Mouse (Mus musculus) embryonic facial prominence, embryonic 15.5 days (tissue): ENCODE measurements around the gene Tprg. TPM values are rescaled to one million over a fixed set of nuclear protein-coding genes. Genes with fewer than 3 reads are reported as not detected.

Experiments used
- ATAC-seq: fragments of 200-750 bp; cut with Nextera tagmentation; 2 replicates; pipeline ENCODE4 v1.8.0; 2017; ENCODE audit warnings: low read depth, moderate TSS enrichment; ENCODE audit not compliant: insufficient number of reproducible peaks, low FRiP score, low TSS enrichment
- H3K27ac ChIP-seq: fragments of 300-500 bp; sonication (generic); replicated peaks from 2 replicates; pipeline ENCODE4 v1.5.1; 2015; ENCODE audit warnings: mild to moderate bottlenecking, inconsistent platforms
- H3K27me3 ChIP-seq: fragments of 300-500 bp; sonication (generic); 2 replicates; pipeline ENCODE4 v1.6.1; 2015; ENCODE audit warnings: inconsistent platforms
- H3K36me3 ChIP-seq: fragments of 300-500 bp; sonication (generic); 2 replicates; pipeline ENCODE4 v1.6.1; 2015; ENCODE audit warnings: mild to moderate bottlenecking, inconsistent platforms
- H3K4me1 ChIP-seq: fragments of 300-500 bp; sonication (generic); 2 replicates; pipeline ENCODE4 v1.6.1; 2015; ENCODE audit warnings: inconsistent platforms
- H3K4me2 ChIP-seq: fragments of 300-500 bp; sonication (generic); replicated peaks from 2 replicates; pipeline ENCODE4 v1.6.1; 2015; ENCODE audit warnings: mild to moderate bottlenecking, inconsistent platforms
- H3K4me3 ChIP-seq: fragments of 300-500 bp; sonication (generic); replicated peaks from 2 replicates; pipeline ENCODE4 v1.5.1; 2015; ENCODE audit warnings: mild to moderate bottlenecking, inconsistent platforms
- H3K9ac ChIP-seq: fragments of 300-500 bp; sonication (generic); 2 replicates; pipeline ENCODE4 v1.6.1; 2015; ENCODE audit warnings: inconsistent platforms
- H3K9me3 ChIP-seq: fragments of 300-500 bp; sonication (generic); replicated peaks from 2 replicates; pipeline ENCODE4 v1.6.1; 2016; ENCODE audit warnings: inconsistent platforms
- WGBS: fragments of 180-500 bp; shearing (Covaris S2); methylation state at CpG from one replicate; pipeline ENCODE4 v1.1.7; 2015; 5-methylcytosine and 5-hydroxymethylcytosine counted together
- polyA plus RNA-seq: library from polyadenylated mRNA; unstranded; fragments of >200 nt; fragmentation: Nextera tagmentation; extraction: Ambion mirVana; gene quantifications from 2 replicates; pipeline ENCODE4 v1.2.1, GENCODE M21; 2015

Tprg gene
- polyA plus RNA-seq, 1 experiment from 2014 or later, result 12.2 TPM

DNA sequence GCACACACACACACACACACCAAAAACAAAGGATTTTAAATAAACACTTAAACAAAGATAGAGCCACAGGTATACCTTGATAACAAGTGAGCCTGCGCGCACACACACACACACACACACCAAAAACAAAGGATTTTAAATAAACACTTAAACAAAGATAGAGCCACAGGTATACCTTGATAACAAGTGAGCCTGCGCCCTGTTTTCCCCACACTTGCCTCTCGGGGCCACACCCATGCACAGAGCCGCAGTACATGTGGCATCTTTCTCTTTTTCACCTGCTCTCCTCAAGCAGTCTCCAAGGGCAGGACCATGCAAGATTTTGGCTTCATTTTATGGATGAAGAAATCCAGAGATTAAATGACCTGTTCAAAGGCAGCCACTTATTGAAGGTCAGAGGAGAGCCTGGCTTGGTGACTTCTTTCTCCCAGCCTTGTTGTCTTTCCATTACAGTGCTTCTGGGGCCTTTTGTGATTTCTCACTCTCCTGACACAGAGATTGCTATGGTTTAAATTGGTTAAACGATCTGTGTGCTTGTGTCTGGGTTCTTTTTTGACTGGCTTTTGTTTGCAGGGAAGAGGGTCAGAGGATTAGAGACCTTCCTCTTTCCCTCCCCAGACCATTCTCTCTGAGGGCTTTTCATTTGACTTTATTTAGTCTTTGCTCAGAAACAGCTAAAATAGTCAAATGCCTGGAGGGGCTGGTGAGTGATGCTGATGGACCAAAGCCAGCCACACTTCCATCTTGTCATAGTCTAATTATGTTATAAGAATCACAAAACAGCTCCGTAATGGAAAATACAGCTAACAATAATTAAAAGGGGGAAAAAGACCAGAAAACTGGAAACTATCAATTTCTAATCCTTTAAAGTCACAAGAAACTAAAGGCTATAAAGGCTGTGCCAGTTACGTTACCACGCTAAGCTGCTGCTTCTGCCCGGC, 46.9 kb downstream of the Tprg start:
- H3K9me3 ChIP-seq, result no peaks in the 10 kb centered on the region
- 73% methylated on average over 10 of the region's 10 CpGs for WGBS
- no peak for ATAC-seq
- H3K27ac ChIP-seq, result no peak overlapping the region
- H3K4me2 ChIP-seq, result no peak overlapping the region
- H3K9ac ChIP-seq, result no peak overlapping the region
- H3K4me3 ChIP-seq, result no peak overlapping the region
- H3K27me3 ChIP-seq, result no peaks in the 10 kb centered on the region
- H3K4me1 ChIP-seq, result no peaks in the 10 kb centered on the region
- no peaks in the 10 kb centered on the region for H3K36me3 ChIP-seq

DNA sequence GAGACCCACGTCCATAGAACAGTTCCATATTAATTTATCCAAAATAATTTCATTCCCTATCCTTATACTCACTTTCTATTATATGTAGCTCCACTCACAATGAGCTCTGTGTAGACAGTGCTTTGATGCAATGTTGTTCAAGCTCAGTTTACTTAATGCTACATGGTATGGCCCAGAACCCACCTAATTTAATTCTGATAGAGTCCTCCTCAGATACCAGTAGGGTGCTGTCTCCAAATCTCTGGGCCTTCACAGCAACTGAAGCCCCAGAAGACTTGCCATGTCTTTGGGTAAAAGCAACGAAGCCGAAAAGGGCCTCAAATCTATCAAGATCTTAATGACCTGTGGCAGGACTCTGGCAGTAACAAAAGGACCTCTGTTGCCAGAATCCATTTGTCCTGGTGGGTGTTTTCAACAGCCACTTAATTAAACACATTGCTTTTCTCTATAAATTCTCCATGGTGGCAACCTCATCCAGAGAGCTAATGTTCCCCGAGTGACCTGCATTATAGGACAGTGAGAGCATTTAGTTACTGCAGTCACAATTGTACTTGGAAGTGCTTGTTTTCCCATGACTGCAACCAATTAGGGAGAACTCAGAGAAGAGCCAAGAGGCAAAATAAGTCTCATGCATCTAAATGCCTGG, 48.6 kb downstream of the Tprg start:
- no peaks in the 10 kb centered on the region for H3K36me3 ChIP-seq

DNA sequence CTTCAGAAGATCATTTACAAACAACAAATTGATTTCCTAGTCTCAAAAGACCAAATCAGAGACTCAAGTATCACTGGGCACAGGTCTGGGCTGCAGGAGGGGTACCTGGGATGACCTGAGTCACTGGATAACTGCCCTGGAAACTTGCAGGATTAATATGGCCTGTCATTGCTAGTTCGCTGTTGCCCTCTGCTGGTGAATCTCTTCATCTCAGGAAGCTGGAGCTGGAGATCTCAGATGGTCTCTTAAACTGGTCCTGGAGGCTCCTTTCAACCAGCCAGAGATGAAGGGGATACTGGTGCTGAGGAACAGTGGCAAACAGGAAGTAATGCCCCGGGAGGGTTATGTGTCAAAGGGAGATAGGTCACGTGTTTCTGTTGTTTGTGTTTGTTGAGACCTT, 63.0 kb downstream of the Tprg start:
- Histone ChIP-seq H3K4me3 (no peak overlapping the region), H3K9me3 (no peaks in the 10 kb centered on the region), H3K27ac (no peak overlapping the region), H3K9ac (no peak overlapping the region), H3K27me3 (no peaks in the 10 kb centered on the region), H3K36me3 (no peaks in the 10 kb centered on the region), H3K4me1 (no peaks in the 10 kb centered on the region), H3K4me2 (no peak overlapping the region)
- no peak for ATAC-seq
- WGBS, result 2% methylated on average over 3 of the region's 3 CpGs

More for the DNA sequence above, 48.6 kb downstream of the Tprg start:
- Histone ChIP-seq H3K4me1 (no peaks in the 10 kb centered on the region), H3K9ac (no peak overlapping the region), H3K27ac (no peak overlapping the region), H3K27me3 (no peaks in the 10 kb centered on the region), H3K4me3 (no peak overlapping the region), H3K9me3 (no peaks in the 10 kb centered on the region), H3K4me2 (no peak overlapping the region)
- ATAC-seq, result no peak
- WGBS, result 39% methylated on average over 4 of the region's 4 CpGs

DNA sequence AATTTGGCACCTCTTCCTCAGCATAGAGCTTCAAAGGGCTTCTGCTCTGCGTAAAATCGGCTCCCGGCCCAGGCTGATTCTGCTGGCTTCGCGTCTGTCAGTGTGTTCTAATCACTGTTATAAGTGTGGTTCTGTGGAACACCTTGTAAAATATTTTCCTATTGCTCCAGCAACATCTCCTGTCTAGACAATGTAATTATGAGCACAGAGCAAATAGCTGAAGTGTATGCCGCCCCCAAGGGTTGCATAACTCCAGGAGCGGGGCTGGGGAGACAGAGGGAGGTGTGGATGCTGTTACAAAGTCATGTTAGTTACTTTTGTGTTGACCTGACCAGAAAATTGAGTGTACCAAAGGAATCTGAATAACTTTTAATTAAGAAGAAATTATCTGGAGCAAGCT, 81.2 kb downstream of the Tprg start:
- Histone ChIP-seq H3K27me3 (no peaks in the 10 kb centered on the region), H3K9me3 (no peaks in the 10 kb centered on the region), H3K4me1 (no peaks in the 10 kb centered on the region), H3K27ac (no peak overlapping the region), H3K9ac (no peak overlapping the region), H3K36me3 (no peaks in the 10 kb centered on the region), H3K4me2 (no peak overlapping the region), H3K4me3 (no peak overlapping the region)
- ATAC-seq, result no peak
- WGBS, result 46% methylated on average over 7 of the region's 7 CpGs

DNA sequence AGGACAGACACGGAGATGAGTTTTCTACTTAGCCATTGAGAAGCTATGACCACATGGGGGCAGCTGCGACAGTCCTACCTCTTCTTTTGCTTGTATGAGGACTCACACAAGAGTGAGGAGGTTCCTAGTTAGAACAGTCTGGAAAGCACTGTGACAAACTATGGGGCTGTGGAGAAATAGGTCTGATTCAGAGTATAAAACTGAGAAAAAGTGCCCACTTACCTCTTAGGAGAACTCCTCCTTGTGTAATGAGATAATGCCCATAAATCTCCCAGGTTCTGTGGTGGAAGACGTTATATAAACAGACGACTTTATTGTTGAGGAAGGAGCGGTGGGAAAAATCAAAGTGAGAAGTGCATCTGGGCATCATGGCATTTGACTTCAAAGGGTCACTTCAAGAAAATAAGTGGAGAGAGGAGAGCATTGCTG, 83.4 kb downstream of the Tprg start:
- no peak overlapping the region for H3K4me2 ChIP-seq
- ATAC-seq, result no peak
- no peak overlapping the region for H3K27ac ChIP-seq
- H3K9ac ChIP-seq, result no peak overlapping the region
- 68% methylated on average over 5 of the region's 5 CpGs for WGBS
- no peaks in the 10 kb centered on the region for H3K9me3 ChIP-seq
- no peaks in the 10 kb centered on the region for H3K4me1 ChIP-seq
- H3K36me3 ChIP-seq, result no peaks in the 10 kb centered on the region
- no peak overlapping the region for H3K4me3 ChIP-seq
- no peaks in the 10 kb centered on the region for H3K27me3 ChIP-seq

DNA sequence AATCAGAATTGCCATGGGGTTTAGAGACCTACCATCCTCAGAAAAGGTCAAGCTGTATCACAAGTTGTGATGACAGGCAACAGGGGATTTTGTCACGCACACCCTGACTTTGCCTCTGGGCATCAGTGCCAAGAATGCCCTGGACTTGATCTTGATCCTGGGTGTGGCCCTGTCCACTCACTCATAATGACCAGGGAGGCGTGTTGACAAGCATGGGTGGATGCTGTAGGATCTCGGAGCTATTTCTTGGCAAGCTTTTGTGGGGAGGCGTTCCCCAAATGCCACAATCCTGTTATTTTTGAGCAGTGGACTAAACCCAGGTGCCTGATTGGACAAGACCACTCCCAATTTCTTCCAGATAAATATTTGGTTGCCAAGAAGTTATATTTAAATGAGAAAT, 87.5 kb downstream of the Tprg start:
- no peak overlapping the region for H3K4me3 ChIP-seq
- no peak overlapping the region for H3K9ac ChIP-seq
- no peaks in the 10 kb centered on the region for H3K27me3 ChIP-seq
- no peaks in the 10 kb centered on the region for H3K36me3 ChIP-seq
- ATAC-seq, result no peak
- H3K27ac ChIP-seq, result no peak overlapping the region
- 69% methylated on average over 4 of the region's 4 CpGs for WGBS
- no peak overlapping the region for H3K4me2 ChIP-seq
- H3K4me1 ChIP-seq, result no peaks in the 10 kb centered on the region; the same call in 1 of the 2 replicates
- H3K9me3 ChIP-seq, result no peaks in the 10 kb centered on the region

DNA sequence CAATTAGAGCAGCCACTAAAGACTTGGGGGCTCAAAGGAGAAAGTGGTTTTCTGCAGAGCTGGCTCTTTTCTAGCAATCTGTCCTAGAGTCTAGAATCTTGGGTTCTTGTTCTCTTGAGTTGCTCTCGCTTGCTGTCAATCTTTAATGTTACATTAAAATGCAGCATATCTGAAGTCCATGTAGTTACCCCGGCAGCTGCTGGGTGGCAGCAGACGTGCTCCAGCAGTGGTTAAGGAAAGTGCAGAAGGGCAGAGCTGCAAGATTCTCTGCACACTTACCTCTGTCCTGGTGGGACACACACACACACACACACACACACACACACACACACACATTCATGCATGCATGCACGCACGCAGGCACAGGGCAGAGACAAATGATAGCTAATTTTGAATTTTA, 88.2 kb downstream of the Tprg start:
- WGBS, result 49% methylated on average over 5 of the region's 5 CpGs
- Histone ChIP-seq H3K27ac (no peak overlapping the region), H3K4me2 (no peak overlapping the region), H3K9ac (no peak overlapping the region), H3K27me3 (no peaks in the 10 kb centered on the region), H3K9me3 (no peaks in the 10 kb centered on the region), H3K36me3 (no peaks in the 10 kb centered on the region), H3K4me3 (no peak overlapping the region), H3K4me1 (no peaks in the 10 kb centered on the region; the same call in 1 of the 2 replicates)
- ATAC-seq, result no peak

DNA sequence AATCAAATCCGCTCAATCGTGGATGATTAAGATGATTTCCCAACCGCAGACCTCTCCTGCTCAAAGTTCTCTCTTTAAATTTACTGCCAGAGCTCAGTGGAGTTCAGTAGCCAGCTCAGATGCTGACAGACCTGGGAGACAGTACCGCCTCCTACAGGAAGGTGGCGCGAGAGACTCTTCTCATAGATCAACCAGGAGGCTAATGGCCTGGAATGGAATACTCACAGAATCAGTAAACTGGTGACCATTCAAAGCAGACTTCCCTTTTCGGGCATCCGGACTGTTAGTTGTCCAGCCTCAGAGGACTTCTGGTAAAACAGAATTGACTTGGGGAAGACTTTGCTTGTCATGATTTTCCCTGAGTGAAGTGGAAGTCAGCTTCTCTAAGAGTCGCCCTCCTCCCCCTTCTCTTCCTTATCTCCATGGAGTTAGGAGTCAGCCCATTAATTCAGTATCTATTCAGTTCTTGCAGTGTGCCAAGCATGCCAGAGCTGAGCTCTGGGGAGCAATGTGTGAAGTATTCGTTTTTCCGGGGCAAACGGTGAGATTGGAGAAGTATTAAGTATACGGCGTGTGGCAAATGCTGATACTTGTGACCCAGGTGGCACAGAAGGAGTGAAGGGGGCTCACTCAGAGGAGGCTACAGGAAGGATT, 90.2 kb downstream of the Tprg start:
- ATAC-seq, result no peak

DNA sequence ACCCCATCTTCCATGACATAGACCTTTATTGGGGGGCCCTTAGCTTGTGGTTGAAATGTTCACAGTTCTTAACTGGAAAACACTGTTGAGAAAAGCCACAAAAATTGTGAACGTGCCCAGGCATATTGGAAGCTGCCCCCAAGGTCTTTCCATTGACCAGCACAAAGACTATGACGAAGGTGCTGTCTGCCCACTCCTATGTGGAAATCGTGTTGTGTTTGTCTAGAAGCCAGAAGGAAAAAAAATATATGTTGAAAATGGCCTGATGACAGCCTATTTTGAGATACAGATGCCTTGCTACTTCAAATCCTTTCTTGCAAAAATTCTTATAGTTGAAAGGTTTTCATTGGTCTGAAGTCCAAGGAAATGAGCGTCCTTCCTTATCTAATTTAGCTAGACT, 91.1 kb downstream of the Tprg start:
- no peaks in the 10 kb centered on the region; the same call in 1 of the 2 replicates for H3K4me1 ChIP-seq
- WGBS, result 68% methylated on average over 4 of the region's 4 CpGs
- no peaks in the 10 kb centered on the region for H3K36me3 ChIP-seq
- H3K9me3 ChIP-seq, result no peaks in the 10 kb centered on the region
- H3K4me3 ChIP-seq, result no peak overlapping the region
- H3K27me3 ChIP-seq, result no peaks in the 10 kb centered on the region
- H3K4me2 ChIP-seq, result no peak overlapping the region
- no peak for ATAC-seq
- H3K27ac ChIP-seq, result no peak overlapping the region
- no peak overlapping the region for H3K9ac ChIP-seq

More for the DNA sequence above, 90.2 kb downstream of the Tprg start:
- Histone ChIP-seq H3K36me3 (no peaks in the 10 kb centered on the region), H3K9ac (no peak overlapping the region), H3K4me3 (no peak overlapping the region), H3K4me2 (no peak overlapping the region), H3K27ac (0 out of 2 replicates have a peak overlapping the region, but pooled peaks have one; percentile 8), H3K4me1 (no peaks in the 10 kb centered on the region; the same call in 1 of the 2 replicates), H3K9me3 (no peaks in the 10 kb centered on the region), H3K27me3 (no peaks in the 10 kb centered on the region)
- WGBS, result 39% methylated on average over 14 of the region's 14 CpGs

DNA sequence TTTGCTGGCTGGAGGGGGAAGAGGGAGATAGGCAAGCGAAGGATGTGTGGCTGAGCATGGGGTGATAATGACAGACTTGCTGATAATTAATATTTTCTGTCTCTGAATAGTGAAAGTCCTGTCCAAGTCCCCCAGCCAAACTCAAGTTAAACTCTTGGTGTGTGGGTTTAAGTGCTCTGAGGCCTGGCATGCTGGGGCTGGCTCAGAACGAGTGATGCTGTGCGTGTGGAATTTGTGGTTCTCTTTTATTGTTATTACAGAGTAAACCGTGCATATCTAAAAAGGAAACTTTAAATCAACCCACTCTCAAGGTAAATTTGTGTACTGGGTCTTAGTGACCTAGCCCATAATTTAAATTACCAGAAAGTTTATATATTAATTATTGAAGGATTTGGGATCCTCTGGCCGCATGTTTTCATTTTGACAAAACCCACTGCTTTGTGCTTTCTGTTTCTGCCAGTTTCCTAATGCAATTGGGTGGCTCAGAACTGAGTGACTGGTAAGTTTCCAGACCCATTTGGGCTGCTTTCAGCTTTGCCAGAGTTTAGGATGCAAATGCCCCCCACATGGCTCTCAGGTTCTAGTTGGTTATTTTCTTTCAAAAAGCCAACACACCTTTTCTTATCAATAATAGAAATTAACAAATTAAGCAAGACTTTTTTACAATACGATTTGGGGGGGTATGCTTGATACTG, 99.0 kb downstream of the Tprg start:
- H3K4me1 ChIP-seq, result 0 out of 2 replicates have a peak, but pooled peaks cover 5% of the 10 kb centered on the region
- no peak overlapping the region for H3K9ac ChIP-seq
- no peak overlapping the region for H3K4me2 ChIP-seq
- ATAC-seq, result peak; percentile 57; the same call in 1 of the 2 replicates
- H3K9me3 ChIP-seq, result no peaks in the 10 kb centered on the region
- no peaks in the 10 kb centered on the region for H3K27me3 ChIP-seq
- no peak overlapping the region for H3K4me3 ChIP-seq
- 55% methylated on average over 6 of the region's 6 CpGs for WGBS
- no peaks in the 10 kb centered on the region for H3K36me3 ChIP-seq
- H3K27ac ChIP-seq, result peak overlapping the region; percentile 73

DNA sequence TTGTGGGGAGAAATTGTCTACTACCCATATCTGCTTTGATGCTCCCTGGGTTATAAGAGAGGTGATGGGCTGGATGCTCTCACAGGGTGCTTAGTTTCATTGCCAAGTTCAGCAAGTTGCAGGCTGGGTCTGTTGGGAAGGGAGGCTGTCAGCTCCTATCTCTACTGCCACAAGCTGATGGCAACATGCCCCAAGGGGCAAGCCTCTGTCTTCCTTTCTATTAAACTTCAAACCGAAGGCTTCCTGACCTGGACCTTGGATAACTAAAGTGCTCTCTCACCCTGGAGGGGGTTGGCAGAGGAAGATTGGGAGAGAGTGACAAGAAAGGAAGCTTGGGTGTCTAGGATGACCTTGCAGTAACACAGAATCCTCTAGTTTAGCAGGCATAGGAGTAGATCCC, 108.1 kb downstream of the Tprg start:
- Histone ChIP-seq H3K27ac (no peak overlapping the region), H3K36me3 (no peaks in the 10 kb centered on the region), H3K9me3 (no peaks in the 10 kb centered on the region), H3K4me2 (no peak overlapping the region), H3K4me3 (no peak overlapping the region), H3K9ac (no peak overlapping the region), H3K4me1 (no peaks in the 10 kb centered on the region), H3K27me3 (no peaks in the 10 kb centered on the region)
- ATAC-seq, result no peak
- 58% methylated on average over 1 of the region's 1 CpGs for WGBS
